Mouse (Mus musculus) left cerebral cortex, adult 2 months (tissue): ENCODE results near the gene Eya4. TPM values are rescaled to one million over a fixed set of nuclear protein-coding genes. Genes with fewer than 3 reads are reported as not detected.

Source experiments
- DNase-seq, 2 experiments: peaks; one replicate each; pipeline ENCODE4 v3.0.0; 2021 to 2022; ENCODE audit warnings: low spot score in 2 of 2, mixed read lengths in 1 of 2; ENCODE audit errors: extremely low spot score in 1 of 2
- H3K27ac ChIP-seq: fragments of 200-600 bp; 2 replicates; pipeline ENCODE4 v1.8.1; 2022
- H3K4me3 ChIP-seq: fragments of 200-600 bp; 2 replicates; pipeline ENCODE4 v1.8.1; 2022
- CTCF ChIP-seq: fragments of 200-600 bp; IDR thresholded peaks from 2 replicates; pipeline ENCODE4 v1.8.1; 2022; ENCODE audit warnings: antibody characterized with exemption, mild to moderate bottlenecking, moderate library complexity
- intact Hi-C: fragments of 180-260 bp; cut with DNase I; formaldehyde crosslinking; loops from one replicate; pipeline ENCODE4 v1.15.1; 2025
- total RNA-seq, 2 experiments: library from RNA; stranded (reverse); gene quantifications; 2 replicates each; pipeline ENCODE4 v1.2.3; 2021

The Eya4 gene
- total RNA-seq, 2 experiments from 2014 or later: 5.1 to 5.3 TPM

GRCm38 (mm10) chr10:23080749-23081547 is 269.6 kb downstream of the Eya4 start:
- intact Hi-C loops: loop anchor here (1.0 to 2.0 kb wide), 3 partner anchors 303 to 502 kb away; no protein-coding TSS in a partner anchor
- TF ChIP-seq CTCF: peak; percentile 97
- no peak overlapping the region for H3K27ac ChIP-seq
- no peak overlapping the region for H3K4me3 ChIP-seq
- peak; percentile 80 to 86 for DNase-seq

- peak overlapping the region; percentile 27 for H3K4me3 ChIP-seq
- DNase-seq: no peak
Observed at GRCm38 (mm10) chr10:23076691-23077385, 273.7 kb downstream of the Eya4 start.

GRCm38 (mm10) chr10:23073431-23073830 is 277.2 kb downstream of the Eya4 start:
- Histone ChIP-seq H3K4me3 (no peak overlapping the region), H3K27ac (no peak overlapping the region)
- no peak for TF ChIP-seq CTCF
- no peak for DNase-seq
- intact Hi-C loops: no loop called here

More at GRCm38 (mm10) chr10:23076691-23077385, 273.7 kb downstream of the Eya4 start:
- intact Hi-C loops: no loop called here
- no peak for TF ChIP-seq CTCF
- H3K27ac ChIP-seq: no peak overlapping the region

- H3K4me3 ChIP-seq: no peak overlapping the region
- no peak overlapping the region for H3K27ac ChIP-seq
- DNase-seq: no peak
- no peak for TF ChIP-seq CTCF
- intact Hi-C loops: no loop called here
Observed at GRCm38 (mm10) chr10:23063637-23064036, 286.9 kb downstream of the Eya4 start.

DNA sequence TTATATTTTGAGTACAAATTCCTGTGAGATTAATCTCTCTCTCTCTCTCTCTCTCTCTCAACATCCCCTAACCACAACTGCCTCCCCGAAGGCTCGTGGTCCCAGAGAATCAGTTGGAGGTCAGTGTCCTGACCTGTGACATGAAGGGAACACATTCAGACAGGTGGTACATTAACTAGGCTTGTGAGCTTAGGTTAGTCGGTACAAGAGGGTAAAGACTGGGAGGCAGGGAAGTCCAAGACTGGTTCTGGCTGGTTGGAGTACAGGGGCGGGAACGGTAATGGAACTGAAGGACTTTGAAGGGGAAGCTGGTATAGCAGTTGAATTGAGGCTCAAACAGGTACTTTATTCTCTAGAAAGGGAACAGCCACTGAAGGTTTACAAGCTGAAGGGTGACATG is 287.9 kb downstream of the Eya4 start:
- DNase-seq: no peak
- Histone ChIP-seq H3K27ac (no peak overlapping the region), H3K4me3 (no peak overlapping the region)
- intact Hi-C loops: no loop called here
- TF ChIP-seq CTCF: no peak

GRCm38 (mm10) chr10:23060694-23061060 is 289.9 kb downstream of the Eya4 start:
- no peak overlapping the region for H3K27ac ChIP-seq
- no peak overlapping the region for H3K4me3 ChIP-seq
- no peak for TF ChIP-seq CTCF
- intact Hi-C loops: no loop called here
- no peak for DNase-seq

DNA sequence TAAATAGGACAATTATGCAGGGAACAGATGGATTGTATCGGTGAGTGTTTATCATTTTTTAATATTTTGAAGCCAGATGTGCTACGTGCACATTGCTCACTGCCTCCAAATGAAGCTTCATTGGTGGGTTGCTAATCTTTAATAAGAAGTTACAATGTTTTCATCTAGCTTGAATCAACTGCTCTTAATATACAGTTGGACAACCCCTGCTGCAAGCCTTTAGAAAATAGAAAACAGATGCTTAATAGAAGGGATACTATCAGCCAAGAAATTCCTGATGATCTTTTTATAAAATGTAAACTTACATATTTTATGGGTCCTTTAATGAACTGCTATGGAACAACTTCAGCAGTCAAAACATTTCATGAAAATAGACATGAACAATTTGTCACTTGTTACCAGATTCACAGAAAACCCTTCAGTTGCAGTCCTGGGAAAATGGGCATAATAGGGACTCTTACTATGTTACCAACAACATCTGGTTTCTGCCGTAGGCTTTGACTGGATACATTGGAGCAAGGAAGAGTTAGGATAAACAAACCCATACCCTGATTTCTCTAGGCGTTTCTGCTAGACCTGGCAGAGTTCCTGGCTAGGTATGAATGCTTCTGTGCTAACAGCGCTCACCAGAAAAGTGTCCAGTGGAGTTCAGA is 290.4 kb downstream of the Eya4 start:
- TF ChIP-seq CTCF: no peak
- intact Hi-C loops: no loop called here
- no peak overlapping the region for H3K27ac ChIP-seq

GRCm38 (mm10) chr10:23053379-23053915 is 297.1 kb downstream of the Eya4 start:
- TF ChIP-seq CTCF: no peak
- H3K4me3 ChIP-seq: no peak overlapping the region
- no peak for DNase-seq
- H3K27ac ChIP-seq: no peak overlapping the region
- intact Hi-C loops: no loop called here

More for the DNA sequence above, 290.4 kb downstream of the Eya4 start:
- DNase-seq: no peak
- H3K4me3 ChIP-seq: no peak overlapping the region
